Mouse (Mus musculus): ENCODE data around the gene Prkch. TPM values are rescaled to one million over a fixed set of nuclear protein-coding genes. Genes with fewer than 3 reads are reported as not detected.

Prkch gene
- polyA plus RNA-seq, 1 experiment from 2014 or later, result 11.2 TPM

GRCm38 (mm10) chr12:73715954-73716731, 131.5 kb downstream of the Prkch start:
- H3K9me3 ChIP-seq, result no peaks in the 10 kb centered on the region
- 0 out of 2 replicates have a peak, but pooled peaks cover 2% of the 10 kb centered on the region for H3K4me1 ChIP-seq (replicated peaks)
- peaks cover under 1% of the 10 kb centered on the region; the same call in 1 of the 2 replicates for H3K27me3 ChIP-seq
- 66% methylated on average over 21 of the region's 21 CpGs for WGBS
- H3K36me3 ChIP-seq, result no peaks in the 10 kb centered on the region
- H3K4me2 ChIP-seq, result no peak overlapping the region
- ATAC-seq (ENCODE audit: insufficient number of reproducible peaks, insufficient read depth, low FRiP score, low TSS enrichment, low read depth), result no peak
- no peak overlapping the region for H3K9ac ChIP-seq (replicated peaks)
- no peak overlapping the region for H3K27ac ChIP-seq
- no peak overlapping the region for H3K4me3 ChIP-seq (replicated peaks)

- H3K4me1 ChIP-seq (replicated peaks), result no peaks in the 10 kb centered on the region
- ATAC-seq (ENCODE audit: insufficient number of reproducible peaks, insufficient read depth, low FRiP score, low TSS enrichment, low read depth), result no peak
- WGBS, result 86% methylated on average over 10 of the region's 10 CpGs
- H3K9me3 ChIP-seq, result no peaks in the 10 kb centered on the region
- H3K27ac ChIP-seq, result no peak overlapping the region
- H3K36me3 ChIP-seq, result no peaks in the 10 kb centered on the region
- H3K27me3 ChIP-seq, result no peaks in the 10 kb centered on the region
- no peak overlapping the region for H3K4me2 ChIP-seq
- no peak overlapping the region for H3K9ac ChIP-seq (replicated peaks)
- H3K4me3 ChIP-seq (replicated peaks), result no peak overlapping the region
Measured at GRCm38 (mm10) chr12:73718036-73718435, 133.4 kb downstream of the Prkch start.

GRCm38 (mm10) chr12:73719816-73720215, 135.2 kb downstream of the Prkch start:
- H3K36me3 ChIP-seq, result no peaks in the 10 kb centered on the region
- no peak overlapping the region for H3K4me3 ChIP-seq (replicated peaks)
- no peak overlapping the region for H3K27ac ChIP-seq
- H3K27me3 ChIP-seq, result no peaks in the 10 kb centered on the region
- peaks cover 4% of the 10 kb centered on the region; the same call in 1 of the 2 replicates for H3K9me3 ChIP-seq
- no peak overlapping the region for H3K4me2 ChIP-seq
- H3K4me1 ChIP-seq (replicated peaks), result no peaks in the 10 kb centered on the region
- no peak for ATAC-seq (ENCODE audit: insufficient number of reproducible peaks, insufficient read depth, low FRiP score, low TSS enrichment, low read depth)
- H3K9ac ChIP-seq (replicated peaks), result no peak overlapping the region

- Histone ChIP-seq H3K27ac (no peak overlapping the region), H3K4me2 (no peak overlapping the region), H3K4me1 (replicated peaks) (no peaks in the 10 kb centered on the region), H3K4me3 (replicated peaks) (no peak overlapping the region), H3K36me3 (no peaks in the 10 kb centered on the region), H3K9ac (replicated peaks) (no peak overlapping the region), H3K27me3 (no peaks in the 10 kb centered on the region), H3K9me3 (peaks cover 5% of the 10 kb centered on the region; the same call in 1 of the 2 replicates)
- no peak for ATAC-seq (ENCODE audit: insufficient number of reproducible peaks, insufficient read depth, low FRiP score, low TSS enrichment, low read depth)
- 88% methylated on average over 2 of the region's 2 CpGs for WGBS
Measured at GRCm38 (mm10) chr12:73720466-73720865, 135.9 kb downstream of the Prkch start.

- 58% methylated on average over 3 of the region's 3 CpGs for WGBS
- Histone ChIP-seq H3K4me2 (no peak overlapping the region), H3K4me1 (replicated peaks) (no peaks in the 10 kb centered on the region), H3K9ac (replicated peaks) (no peak overlapping the region), H3K27ac (no peak overlapping the region), H3K27me3 (no peaks in the 10 kb centered on the region), H3K4me3 (replicated peaks) (no peak overlapping the region), H3K9me3 (peaks cover 5% of the 10 kb centered on the region; the same call in 1 of the 2 replicates), H3K36me3 (no peaks in the 10 kb centered on the region)
- ATAC-seq (ENCODE audit: insufficient number of reproducible peaks, insufficient read depth, low FRiP score, low TSS enrichment, low read depth), result no peak
Measured at GRCm38 (mm10) chr12:73722060-73722459, 137.5 kb downstream of the Prkch start.

- Histone ChIP-seq H3K4me3 (replicated peaks) (no peak overlapping the region), H3K36me3 (no peaks in the 10 kb centered on the region), H3K27ac (no peak overlapping the region), H3K9ac (replicated peaks) (no peak overlapping the region), H3K9me3 (peaks cover 5% of the 10 kb centered on the region; the same call in 1 of the 2 replicates), H3K4me1 (replicated peaks) (no peaks in the 10 kb centered on the region), H3K4me2 (no peak overlapping the region), H3K27me3 (no peaks in the 10 kb centered on the region)
- ATAC-seq (ENCODE audit: insufficient number of reproducible peaks, insufficient read depth, low FRiP score, low TSS enrichment, low read depth), result no peak
- WGBS, result 67% methylated on average over 4 of the region's 4 CpGs
Measured at GRCm38 (mm10) chr12:73723067-73723466, 138.5 kb downstream of the Prkch start.

- Histone ChIP-seq H3K36me3 (no peaks in the 10 kb centered on the region), H3K9ac (replicated peaks) (no peak overlapping the region), H3K4me1 (replicated peaks) (no peaks in the 10 kb centered on the region), H3K27ac (no peak overlapping the region), H3K9me3 (peaks cover 5% of the 10 kb centered on the region; the same call in 1 of the 2 replicates), H3K4me3 (replicated peaks) (no peak overlapping the region), H3K27me3 (no peaks in the 10 kb centered on the region), H3K4me2 (no peak overlapping the region)
- no peak for ATAC-seq (ENCODE audit: insufficient number of reproducible peaks, insufficient read depth, low FRiP score, low TSS enrichment, low read depth)
- 90% methylated on average over 10 of the region's 10 CpGs for WGBS
Measured at GRCm38 (mm10) chr12:73723887-73724286, 139.3 kb downstream of the Prkch start.

GRCm38 (mm10) chr12:73725825-73726604, 141.4 kb downstream of the Prkch start:
- Histone ChIP-seq H3K4me2 (no peak overlapping the region), H3K4me1 (replicated peaks) (0 out of 2 replicates have a peak, but pooled peaks cover 4% of the 10 kb centered on the region), H3K36me3 (no peaks in the 10 kb centered on the region), H3K9ac (replicated peaks) (no peak overlapping the region), H3K9me3 (peaks cover 5% of the 10 kb centered on the region; the same call in 1 of the 2 replicates), H3K27me3 (peaks cover 6% of the 10 kb centered on the region; the same call in 1 of the 2 replicates), H3K27ac (no peak overlapping the region), H3K4me3 (replicated peaks) (no peak overlapping the region)
- no peak for ATAC-seq (ENCODE audit: insufficient number of reproducible peaks, insufficient read depth, low FRiP score, low TSS enrichment, low read depth)
- 90% methylated on average over 9 of the region's 9 CpGs for WGBS

- no peak overlapping the region for H3K9ac ChIP-seq (replicated peaks)
- peaks cover 6% of the 10 kb centered on the region; the same call in 1 of the 2 replicates for H3K27me3 ChIP-seq
- H3K27ac ChIP-seq, result no peak overlapping the region
- WGBS, result 76% methylated on average over 1 of the region's 1 CpGs
- no peak overlapping the region for H3K4me2 ChIP-seq
- H3K4me1 ChIP-seq (replicated peaks), result 0 out of 2 replicates have a peak, but pooled peaks cover 4% of the 10 kb centered on the region
- H3K36me3 ChIP-seq, result no peaks in the 10 kb centered on the region
- H3K9me3 ChIP-seq, result peaks cover 5% of the 10 kb centered on the region; the same call in 1 of the 2 replicates
- no peak for ATAC-seq (ENCODE audit: insufficient number of reproducible peaks, insufficient read depth, low FRiP score, low TSS enrichment, low read depth)
- H3K4me3 ChIP-seq (replicated peaks), result no peak overlapping the region
Measured at GRCm38 (mm10) chr12:73727046-73727445, 142.4 kb downstream of the Prkch start.

GRCm38 (mm10) chr12:73730603-73731002, 146.0 kb downstream of the Prkch start:
- H3K9me3 ChIP-seq, result no peaks in the 10 kb centered on the region
- H3K4me3 ChIP-seq (replicated peaks), result no peak overlapping the region
- no peaks in the 10 kb centered on the region for H3K36me3 ChIP-seq
- no peak overlapping the region for H3K27ac ChIP-seq
- H3K9ac ChIP-seq (replicated peaks), result no peak overlapping the region
- ATAC-seq (ENCODE audit: insufficient number of reproducible peaks, insufficient read depth, low FRiP score, low TSS enrichment, low read depth), result no peak
- WGBS, result 11% methylated on average over 4 of the region's 4 CpGs
- H3K27me3 ChIP-seq, result peaks cover 23% of the 10 kb centered on the region; the same call in 1 of the 2 replicates
- 0 out of 2 replicates have a peak, but pooled peaks cover 4% of the 10 kb centered on the region for H3K4me1 ChIP-seq (replicated peaks)
- no peak overlapping the region for H3K4me2 ChIP-seq

- no peak for ATAC-seq (ENCODE audit: insufficient number of reproducible peaks, insufficient read depth, low FRiP score, low TSS enrichment, low read depth)
- Histone ChIP-seq H3K4me1 (replicated peaks) (0 out of 2 replicates have a peak, but pooled peaks cover 4% of the 10 kb centered on the region), H3K27ac (no peak overlapping the region), H3K9ac (replicated peaks) (no peak overlapping the region), H3K9me3 (no peaks in the 10 kb centered on the region), H3K4me2 (no peak overlapping the region), H3K27me3 (peaks cover 23% of the 10 kb centered on the region; the same call in 1 of the 2 replicates), H3K36me3 (no peaks in the 10 kb centered on the region), H3K4me3 (replicated peaks) (no peak overlapping the region)
- WGBS, result 69% methylated on average over 5 of the region's 5 CpGs
Measured at GRCm38 (mm10) chr12:73731093-73731492, 146.5 kb downstream of the Prkch start.
